Comparison of ENCODE assay signal across 25 mouse cellular contexts in genomic region chr2:174459365-174459764, GRCm38 (mm10). TPM values are rescaled to one million over a fixed set of nuclear protein-coding genes. Genes with fewer than 3 reads are reported as not detected.
A peak's percentile ranks its signal among the peaks of the same experiment; 100 is the strongest.
DNase-seq lines count a peak whose midpoint lies in the region; ATAC-seq and TF ChIP-seq lines count a peak whose summit lies in the region.
"Had no signal": no experiment of that assay in that cellular context is flagged by ENCODE, and none has a peak within 500 bp of the region (broad histone marks: within the 10 kb centered on the region; RNA-seq: fewer than 3 reads in every experiment).

No protein-coding gene starts in this region.

- peaks cover 13% of the 10 kb centered on the region for H3K79me2 ChIP-seq in MEL (ENCODE audit: control insufficient read depth, insufficient read depth, low read length, poor library complexity)

- 0 out of 4 replicates have a peak, but pooled peaks of 1 of the 2 experiments have one; percentile 6 for TF ChIP-seq EP300 in MEL (IDR thresholded peaks at IDR 0.05; ENCODE audit: low read depth in 1 of 2, low read length in 2 of 2)

- TF ChIP-seq POLR2A in MEL (IDR thresholded peaks at IDR 0.05; ENCODE audit: control insufficient read depth in 1 of 2, insufficient read depth in 1 of 2, low read depth in 1 of 2, low read length in 2 of 2, poor library complexity in 1 of 2): no peak

- no peak for TF ChIP-seq CTCF in hindbrain, postnatal 0 days (IDR thresholded peaks at IDR 0.05; ENCODE audit: low read depth)
- no peak for TF ChIP-seq CTCF in MEL (IDR thresholded peaks at IDR 0.05 in 2 of 3, conservative IDR thresholded peaks at IDR 0.05 in 1 of 3; ENCODE audit: control insufficient read depth in 1 of 3, insufficient read depth in 1 of 3, low read depth in 2 of 3, low read length in 3 of 3, poor library complexity in 1 of 3, severe bottlenecking in 1 of 3)
- TF ChIP-seq CTCF in forebrain, postnatal 0 days (IDR thresholded peaks at IDR 0.05; ENCODE audit: low read depth): no peak

- H3K4me1 ChIP-seq in hindbrain, postnatal 0 days (ENCODE audit: insufficient read depth, low read length): no peaks in the 10 kb centered on the region
- peaks cover 10% of the 10 kb centered on the region for H3K4me1 ChIP-seq in hindbrain, embryonic 14.5 days (replicated peaks; ENCODE audit: control insufficient read depth, insufficient read depth, low read length)
- peaks cover 2 to 8% of the 10 kb centered on the region in 2 experiments; a peak in 3 of 4 replicates for H3K4me1 ChIP-seq in MEL (ENCODE audit: control insufficient read depth in 1 of 2, insufficient read depth in 2 of 2, low read length in 2 of 2)
- H3K4me1 ChIP-seq in forebrain, postnatal 0 days (ENCODE audit: insufficient read depth): peaks cover 7% of the 10 kb centered on the region; the same call in 1 of the 2 replicates

- peak; percentile 10 for DNase-seq in hindbrain, postnatal 0 days (ENCODE audit: low spot score)
- no peak for DNase-seq in hindbrain, embryonic 14.5 days (ENCODE audit: low spot score)
- no peak for DNase-seq in MEL (ENCODE audit: low read depth, low spot score)
- DNase-seq in layer of hippocampus, adult 18-20 months (ENCODE audit: low spot score in 2 of 2): no peak
- no peak for DNase-seq in forebrain, postnatal 0 days
- DNase-seq: adrenal gland, adult 8-10 months; adrenal gland, postnatal 36 days; B cell, adult 2 months; cerebellum, adult 18-20 months; cerebellum, adult 9-10 months; cerebellum, postnatal 25 days; gastrocnemius, postnatal 25 days; heart, postnatal 36 days had no signal

- H3K27ac ChIP-seq in hindbrain, postnatal 0 days: no peak overlapping the region
- H3K27ac ChIP-seq in hindbrain, embryonic 14.5 days: no peak overlapping the region
- H3K27ac ChIP-seq in MEL (ENCODE audit: control insufficient read depth, low read depth, low read length): no peak overlapping the region
- H3K27ac ChIP-seq in forebrain, postnatal 0 days (ENCODE audit: low read depth, low read length): no peak overlapping the region
- H3K27ac ChIP-seq: embryonic facial prominence, embryonic 12.5 days; embryonic facial prominence, embryonic 15.5 days; hindbrain, embryonic 10.5 days had no signal

- peaks cover 21% of the 10 kb centered on the region for H3K36me3 ChIP-seq in hindbrain, postnatal 0 days (ENCODE audit: insufficient read depth, low read length)
- H3K36me3 ChIP-seq in hindbrain, embryonic 14.5 days (replicated peaks; ENCODE audit: control insufficient read depth, insufficient read depth): peaks cover 29% of the 10 kb centered on the region
- peaks cover 5 to 6% of the 10 kb centered on the region in 2 experiments for H3K36me3 ChIP-seq in MEL (ENCODE audit: control insufficient read depth in 1 of 2, insufficient read depth in 2 of 2, low read length in 2 of 2)
- H3K36me3 ChIP-seq in forebrain, postnatal 0 days (ENCODE audit: insufficient read depth): peaks cover 24% of the 10 kb centered on the region

- H3K27me3 ChIP-seq in hindbrain, postnatal 0 days (ENCODE audit: insufficient read depth, low read length): no peaks in the 10 kb centered on the region
- H3K27me3 ChIP-seq in hindbrain, embryonic 14.5 days (ENCODE audit: control insufficient read depth, insufficient read depth, low read length): no peaks in the 10 kb centered on the region
- H3K27me3 ChIP-seq in MEL (ENCODE audit: control insufficient read depth in 1 of 2, insufficient read depth in 2 of 2, low read length in 2 of 2): no peaks in the 10 kb centered on the region
- no peaks in the 10 kb centered on the region for H3K27me3 ChIP-seq in forebrain, postnatal 0 days (ENCODE audit: insufficient read depth, low read length)
- H3K27me3 ChIP-seq: CH12.LX; embryonic facial prominence, embryonic 12.5 days; embryonic facial prominence, embryonic 15.5 days; hindbrain, embryonic 13.5 days had no signal

- ATAC-seq in hindbrain, postnatal 0 days: no peak
- ATAC-seq in hindbrain, embryonic 14.5 days (ENCODE audit: low FRiP score): no peak
- ATAC-seq in megakaryocyte progenitor cell, adult 5-6 weeks (replicated peaks; ENCODE audit: poor library complexity): peak; percentile 16; the same call in 1 of the 2 replicates
- ATAC-seq in forebrain, postnatal 0 days: no peak
- ATAC-seq: activated CD4-positive, CD25-positive, alpha-beta regulatory T cell, adult 4 months; forebrain, embryonic 14.5 days; intestine, postnatal 0 days had no signal

- WGBS in hindbrain, postnatal 0 days: 52% methylated on average over 2 of the region's 2 CpGs
- 57% methylated on average over 2 of the region's 2 CpGs for WGBS in hindbrain, embryonic 14.5 days
- WGBS in forebrain, postnatal 0 days: 52% methylated on average over 2 of the region's 2 CpGs

- no peak overlapping the region for H3K4me2 ChIP-seq in hindbrain, postnatal 0 days (ENCODE audit: low read depth, low read length)
- H3K4me2 ChIP-seq in hindbrain, embryonic 14.5 days (replicated peaks): no peak overlapping the region
- no peak overlapping the region for H3K4me2 ChIP-seq in forebrain, postnatal 0 days (ENCODE audit: low read depth)
- H3K4me2 ChIP-seq: embryonic facial prominence, embryonic 12.5 days; embryonic facial prominence, embryonic 15.5 days; heart, embryonic 11.5 days; hindbrain, embryonic 13.5 days had no signal

- H3K9ac ChIP-seq in hindbrain, postnatal 0 days (replicated peaks; ENCODE audit: low read length): no peak overlapping the region
- H3K9ac ChIP-seq in hindbrain, embryonic 14.5 days: no peak overlapping the region
- H3K9ac ChIP-seq in MEL (ENCODE audit: control insufficient read depth, low read depth, low read length, poor library complexity, severe bottlenecking): no peak overlapping the region
- H3K9ac ChIP-seq in forebrain, postnatal 0 days: no peak overlapping the region
- H3K9ac ChIP-seq: embryonic facial prominence, embryonic 12.5 days; embryonic facial prominence, embryonic 15.5 days; hindbrain, embryonic 13.5 days had no signal

- no peak overlapping the region for H3K4me3 ChIP-seq in hindbrain, postnatal 0 days (ENCODE audit: low read length)
- no peak overlapping the region for H3K4me3 ChIP-seq in hindbrain, embryonic 14.5 days (replicated peaks; ENCODE audit: low read length)
- H3K4me3 ChIP-seq in MEL (ENCODE audit: control insufficient read depth in 1 of 2, insufficient read depth in 1 of 2, low read depth in 2 of 2, low read length in 2 of 2): no peak overlapping the region
- no peak overlapping the region for H3K4me3 ChIP-seq in forebrain, postnatal 0 days (ENCODE audit: low read depth, low read length)
- H3K4me3 ChIP-seq: embryonic facial prominence, embryonic 12.5 days; embryonic facial prominence, embryonic 15.5 days; hindbrain, embryonic 10.5 days; hindbrain, embryonic 13.5 days had no signal

- H3K9me3 ChIP-seq in hindbrain, postnatal 0 days (ENCODE audit: low read length): no peaks in the 10 kb centered on the region
- no peaks in the 10 kb centered on the region for H3K9me3 ChIP-seq in hindbrain, embryonic 14.5 days (ENCODE audit: control insufficient read depth, low read length)
- no peaks in the 10 kb centered on the region for H3K9me3 ChIP-seq in MEL (replicated peaks; ENCODE audit: insufficient read depth, low read length)
- no peaks in the 10 kb centered on the region for H3K9me3 ChIP-seq in forebrain, postnatal 0 days (ENCODE audit: low read length)
- H3K9me3 ChIP-seq: embryonic facial prominence, embryonic 12.5 days; embryonic facial prominence, embryonic 15.5 days; G1E; hindbrain, embryonic 10.5 days; hindbrain, embryonic 13.5 days had no signal

- no peak for TF ChIP-seq RAD21 in MEL (IDR thresholded peaks at IDR 0.05; ENCODE audit: low read depth, low read length)

RNA-seq across cellular contexts. Expression of gene Atp5e, which starts 4.5 kb away (rescaled TPM):
- total RNA-seq in hindbrain, postnatal 0 days (2014; rRNA removed): 397 and 488 TPM in 2 replicates
- polyA plus RNA-seq in hindbrain, postnatal 0 days (2015; fragmentation: Nextera tagmentation; extraction: Ambion mirVana): 925 and 953 TPM in 2 replicates
- 793 and 981 TPM in 2 replicates for polyA plus RNA-seq in hindbrain, embryonic 14.5 days (2014; fragmentation: Nextera tagmentation; extraction: Ambion mirVana)
- total RNA-seq in MEL (2012; rRNA removed): 521 and 561 TPM in 2 replicates
- polyA plus RNA-seq in MEL (2012; ENCODE audit: insufficient read depth in 1 of 2, insufficient read length in 2 of 2, low read depth in 1 of 2, low replicate concordance in 2 of 2, missing spikeins in 1 of 2): 100 to 1,000 TPM in 1 of 2 experiments, not detected in 1; 225 TPM
- 546 and 547 TPM in 2 replicates for total RNA-seq in megakaryocyte progenitor cell, adult 5-6 weeks (2015)
- 250 and 276 TPM in 2 replicates for total RNA-seq in megakaryocyte progenitor cell, adult 5-6 weeks (2017)
- total RNA-seq in layer of hippocampus, adult 18-20 months (2021): 100 to 1,000 TPM; 285 to 290 TPM
- 587 and 783 TPM in 2 replicates for total RNA-seq in forebrain, postnatal 0 days (2014; rRNA removed)
- polyA plus RNA-seq in forebrain, postnatal 0 days (2015; fragmentation: Nextera tagmentation; extraction: Ambion mirVana): 714 and 873 TPM in 2 replicates

RNA-seq across cellular contexts. Expression of gene Tubb1, which starts 8.9 kb away (rescaled TPM):
- 1.0 TPM in 1 of 2 replicates, not detected in the other for total RNA-seq in hindbrain, postnatal 0 days (2014; rRNA removed)
- polyA plus RNA-seq in hindbrain, postnatal 0 days (2015; fragmentation: Nextera tagmentation; extraction: Ambion mirVana): 0.13 TPM in 1 of 2 replicates, not detected in the other
- 0.82 and 0.93 TPM in 2 replicates for polyA plus RNA-seq in hindbrain, embryonic 14.5 days (2014; fragmentation: Nextera tagmentation; extraction: Ambion mirVana)
- 3.1 and 3.5 TPM in 2 replicates for total RNA-seq in MEL (2012; rRNA removed)
- 1 to 10 TPM in 1 of 2 experiments, not detected in 1; 2.6 TPM for polyA plus RNA-seq in MEL (2012; ENCODE audit: insufficient read depth in 1 of 2, insufficient read length in 2 of 2, low read depth in 1 of 2, low replicate concordance in 2 of 2, missing spikeins in 1 of 2)
- not detected in 2 replicates for total RNA-seq in megakaryocyte progenitor cell, adult 5-6 weeks (2015)
- total RNA-seq in megakaryocyte progenitor cell, adult 5-6 weeks (2017): 0.30 TPM in 1 of 2 replicates, not detected in the other
- not detected for total RNA-seq in layer of hippocampus, adult 18-20 months (2021)
- 0.38 TPM in 1 of 2 replicates, not detected in the other for total RNA-seq in forebrain, postnatal 0 days (2014; rRNA removed)
- polyA plus RNA-seq in forebrain, postnatal 0 days (2015; fragmentation: Nextera tagmentation; extraction: Ambion mirVana): 0.11 TPM in 1 of 2 replicates, not detected in the other
- total RNA-seq: CH12.LX; gastrocnemius, adult 8-10 months had no signal
- polyA plus RNA-seq: G1E; intestine, postnatal 0 days had no signal

RNA-seq across cellular contexts. Expression of gene Prelid3b, which starts 13.5 kb away (rescaled TPM):
- 50.0 and 50.9 TPM in 2 replicates for total RNA-seq in hindbrain, postnatal 0 days (2014; rRNA removed)
- 90.5 and 91.9 TPM in 2 replicates for polyA plus RNA-seq in hindbrain, postnatal 0 days (2015; fragmentation: Nextera tagmentation; extraction: Ambion mirVana)
- polyA plus RNA-seq in hindbrain, embryonic 14.5 days (2014; fragmentation: Nextera tagmentation; extraction: Ambion mirVana): 108 and 118 TPM in 2 replicates
- total RNA-seq in MEL (2012; rRNA removed): 137 and 142 TPM in 2 replicates
- polyA plus RNA-seq in MEL (2012; ENCODE audit: insufficient read depth in 1 of 2, insufficient read length in 2 of 2, low read depth in 1 of 2, low replicate concordance in 2 of 2, missing spikeins in 1 of 2): 100 to 1,000 TPM; 189 to 210 TPM
- 85.8 and 87.2 TPM in 2 replicates for total RNA-seq in megakaryocyte progenitor cell, adult 5-6 weeks (2015)
- 145 and 157 TPM in 2 replicates for total RNA-seq in megakaryocyte progenitor cell, adult 5-6 weeks (2017)
- total RNA-seq in layer of hippocampus, adult 18-20 months (2021): 10 to 100 TPM; 45.2 to 46.3 TPM
- 68.7 and 77.2 TPM in 2 replicates for total RNA-seq in forebrain, postnatal 0 days (2014; rRNA removed)
- polyA plus RNA-seq in forebrain, postnatal 0 days (2015; fragmentation: Nextera tagmentation; extraction: Ambion mirVana): 106 and 107 TPM in 2 replicates

RNA-seq across cellular contexts. Expression of gene Ctsz, which starts 20.5 kb away (rescaled TPM):
- 66.9 and 67.0 TPM in 2 replicates for total RNA-seq in hindbrain, postnatal 0 days (2014; rRNA removed)
- polyA plus RNA-seq in hindbrain, postnatal 0 days (2015; fragmentation: Nextera tagmentation; extraction: Ambion mirVana): 69.7 and 72.3 TPM in 2 replicates
- polyA plus RNA-seq in hindbrain, embryonic 14.5 days (2014; fragmentation: Nextera tagmentation; extraction: Ambion mirVana): 75.0 and 80.5 TPM in 2 replicates
- 113 and 118 TPM in 2 replicates for total RNA-seq in MEL (2012; rRNA removed)
- polyA plus RNA-seq in MEL (2012; ENCODE audit: insufficient read depth in 1 of 2, insufficient read length in 2 of 2, low read depth in 1 of 2, low replicate concordance in 2 of 2, missing spikeins in 1 of 2): 10 to 100 TPM in 1 of 2 experiments, not detected in 1; 93.7 TPM
- total RNA-seq in megakaryocyte progenitor cell, adult 5-6 weeks (2015): 190 and 207 TPM in 2 replicates
- 307 and 339 TPM in 2 replicates for total RNA-seq in megakaryocyte progenitor cell, adult 5-6 weeks (2017)
- 10 to 100 TPM; 37.9 to 44.0 TPM for total RNA-seq in layer of hippocampus, adult 18-20 months (2021)
- 53.9 and 59.9 TPM in 2 replicates for total RNA-seq in forebrain, postnatal 0 days (2014; rRNA removed)
- polyA plus RNA-seq in forebrain, postnatal 0 days (2015; fragmentation: Nextera tagmentation; extraction: Ambion mirVana): 72.3 and 74.7 TPM in 2 replicates

RNA-seq across cellular contexts. Expression of gene Nelfcd, which starts 43.8 kb away (rescaled TPM):
- total RNA-seq in hindbrain, postnatal 0 days (2014; rRNA removed): 53.4 and 72.6 TPM in 2 replicates
- 93.8 and 94.4 TPM in 2 replicates for polyA plus RNA-seq in hindbrain, postnatal 0 days (2015; fragmentation: Nextera tagmentation; extraction: Ambion mirVana)
- 102 and 106 TPM in 2 replicates for polyA plus RNA-seq in hindbrain, embryonic 14.5 days (2014; fragmentation: Nextera tagmentation; extraction: Ambion mirVana)
- total RNA-seq in MEL (2012; rRNA removed): 43.8 and 46.8 TPM in 2 replicates
- polyA plus RNA-seq in MEL (2012; ENCODE audit: insufficient read depth in 1 of 2, insufficient read length in 2 of 2, low read depth in 1 of 2, low replicate concordance in 2 of 2, missing spikeins in 1 of 2): 10 to 100 TPM; 74.8 to 89.0 TPM
- total RNA-seq in megakaryocyte progenitor cell, adult 5-6 weeks (2015): 27.7 and 29.3 TPM in 2 replicates
- total RNA-seq in megakaryocyte progenitor cell, adult 5-6 weeks (2017): 33.8 and 43.0 TPM in 2 replicates
- total RNA-seq in layer of hippocampus, adult 18-20 months (2021): 10 to 100 TPM; 50.3 to 51.2 TPM
- total RNA-seq in forebrain, postnatal 0 days (2014; rRNA removed): 45.6 and 65.6 TPM in 2 replicates
- 75.7 and 90.7 TPM in 2 replicates for polyA plus RNA-seq in forebrain, postnatal 0 days (2015; fragmentation: Nextera tagmentation; extraction: Ambion mirVana)
